Mouse (Mus musculus): ENCODE measurements around the gene Fcer1g. TPM values are rescaled to one million over a fixed set of nuclear protein-coding genes. Genes with fewer than 3 reads are reported as not detected.

Fcer1g gene
- polyA plus RNA-seq, 1 experiment: 40.7 TPM

- peaks cover 3% of the 10 kb centered on the region; the same call in 1 of the 2 replicates for H3K4me1 ChIP-seq (ENCODE audit: control insufficient read depth, insufficient read depth, low read length)
- H3K27ac ChIP-seq (ENCODE audit: insufficient read depth, low read length): peak overlapping the region; percentile 36; the same call in 1 of the 2 replicates
- H3K4me3 ChIP-seq (ENCODE audit: insufficient read depth, low read length): peak overlapping the region; percentile 33
- TF ChIP-seq CTCF (IDR thresholded peaks at IDR 0.05; ENCODE audit: extremely low read depth, insufficient read depth, low read length): no peak
- no peak for TF ChIP-seq POLR2A (IDR thresholded peaks at IDR 0.05; ENCODE audit: extremely low read depth, insufficient read depth, low read length)
Observed at GRCm38 (mm10) chr1:171193093-171193840, 40.9 kb downstream of the Fcer1g start.

- H3K4me3 ChIP-seq (ENCODE audit: insufficient read depth, low read length): no peak overlapping the region
- H3K4me1 ChIP-seq (ENCODE audit: control insufficient read depth, insufficient read depth, low read length): peaks cover 3% of the 10 kb centered on the region; the same call in 1 of the 2 replicates
- TF ChIP-seq POLR2A (IDR thresholded peaks at IDR 0.05; ENCODE audit: extremely low read depth, insufficient read depth, low read length) (no peak), CTCF (IDR thresholded peaks at IDR 0.05; ENCODE audit: extremely low read depth, insufficient read depth, low read length) (no peak)
- H3K27ac ChIP-seq (ENCODE audit: insufficient read depth, low read length): no peak overlapping the region
Observed at GRCm38 (mm10) chr1:171192283-171192682, 41.9 kb downstream of the Fcer1g start.

DNA sequence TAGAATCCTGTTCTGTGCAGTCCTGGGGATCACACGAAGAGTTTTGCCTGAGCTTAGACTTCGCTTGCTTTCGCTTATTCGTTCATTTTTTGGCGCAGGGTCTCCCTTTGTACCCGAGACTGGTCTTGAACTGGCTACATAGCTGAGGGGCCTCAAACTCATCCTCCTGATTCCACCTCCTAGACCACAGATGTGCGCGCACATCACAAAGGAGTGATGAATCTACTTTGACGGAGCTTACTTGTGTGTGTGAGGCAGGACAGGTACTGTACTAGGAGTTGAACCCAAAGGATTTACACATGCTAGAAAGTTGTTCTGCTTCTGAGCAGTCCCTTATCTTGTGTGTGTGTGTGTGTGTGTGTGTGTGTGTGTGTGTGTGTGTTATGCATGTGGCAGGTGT, 43.3 kb downstream of the Fcer1g start:
- Histone ChIP-seq H3K4me1 (ENCODE audit: control insufficient read depth, insufficient read depth, low read length) (peaks cover 3% of the 10 kb centered on the region; the same call in 1 of the 2 replicates), H3K4me3 (ENCODE audit: insufficient read depth, low read length) (no peak overlapping the region), H3K27ac (ENCODE audit: insufficient read depth, low read length) (no peak overlapping the region)
- TF ChIP-seq POLR2A (IDR thresholded peaks at IDR 0.05; ENCODE audit: extremely low read depth, insufficient read depth, low read length): no peak
- TF ChIP-seq CTCF (IDR thresholded peaks at IDR 0.05; ENCODE audit: extremely low read depth, insufficient read depth, low read length): no peak

DNA sequence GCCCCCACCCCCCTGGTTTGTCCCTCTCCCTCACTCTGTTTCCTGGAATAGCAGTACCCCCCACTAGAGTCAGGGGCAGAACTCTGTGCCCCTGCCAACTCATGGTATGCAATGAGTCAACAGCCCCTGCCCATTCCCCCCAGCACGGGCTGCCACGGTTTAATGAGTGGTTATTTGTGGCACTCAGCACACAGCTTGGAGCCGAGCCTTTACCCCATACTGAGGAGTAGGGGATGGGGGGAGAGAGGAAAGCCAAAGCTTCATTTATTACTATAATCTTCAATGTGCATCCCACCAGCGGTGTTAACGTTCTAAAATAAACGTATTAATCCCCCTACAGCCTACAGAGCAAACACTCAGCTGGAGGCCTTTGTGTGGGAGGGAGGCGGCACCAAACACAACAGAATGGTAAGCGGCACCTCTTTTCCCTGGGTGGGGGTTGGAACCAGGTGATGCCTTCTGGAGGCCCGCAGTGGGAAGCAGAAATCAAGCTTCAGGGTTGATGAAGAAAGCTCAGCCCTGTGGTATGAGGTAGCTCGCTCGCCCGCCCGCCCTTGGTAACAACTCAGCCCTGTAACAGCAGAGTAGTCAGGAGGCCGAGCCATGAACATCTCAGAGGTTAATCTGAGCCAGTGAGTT, 44.6 kb downstream of the Fcer1g start:
- Histone ChIP-seq H3K4me1 (ENCODE audit: control insufficient read depth, insufficient read depth, low read length) (peaks cover 3% of the 10 kb centered on the region; the same call in 1 of the 2 replicates), H3K27ac (ENCODE audit: insufficient read depth, low read length) (no peak overlapping the region), H3K4me3 (ENCODE audit: insufficient read depth, low read length) (no peak overlapping the region)
- no peak for TF ChIP-seq POLR2A (IDR thresholded peaks at IDR 0.05; ENCODE audit: extremely low read depth, insufficient read depth, low read length)
- TF ChIP-seq CTCF (IDR thresholded peaks at IDR 0.05; ENCODE audit: extremely low read depth, insufficient read depth, low read length): no peak

DNA sequence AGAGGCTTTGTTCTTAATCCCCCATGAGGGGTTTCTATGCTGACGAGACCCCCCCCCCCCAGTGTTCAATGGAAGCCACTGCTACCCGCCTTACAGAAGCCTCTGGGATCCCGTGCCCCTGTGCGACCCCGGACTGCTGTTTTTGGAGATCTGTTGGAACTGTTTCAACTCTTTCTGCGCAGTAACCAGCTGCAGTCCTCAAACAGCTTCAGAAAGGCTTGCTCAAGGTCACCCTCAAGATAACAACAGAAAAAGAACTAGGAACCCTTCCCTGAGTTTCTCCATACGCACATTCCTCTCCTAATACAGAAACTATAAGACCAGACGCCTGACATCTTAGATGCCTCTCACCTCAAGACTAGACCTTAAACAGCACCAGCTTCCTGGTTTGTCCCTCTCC, 45.1 kb downstream of the Fcer1g start:
- no peak overlapping the region for H3K4me3 ChIP-seq (ENCODE audit: insufficient read depth, low read length)
- TF ChIP-seq POLR2A (IDR thresholded peaks at IDR 0.05; ENCODE audit: extremely low read depth, insufficient read depth, low read length): no peak
- no peak for TF ChIP-seq CTCF (IDR thresholded peaks at IDR 0.05; ENCODE audit: extremely low read depth, insufficient read depth, low read length)
- peaks cover 3% of the 10 kb centered on the region; the same call in 1 of the 2 replicates for H3K4me1 ChIP-seq (ENCODE audit: control insufficient read depth, insufficient read depth, low read length)
- H3K27ac ChIP-seq (ENCODE audit: insufficient read depth, low read length): no peak overlapping the region

DNA sequence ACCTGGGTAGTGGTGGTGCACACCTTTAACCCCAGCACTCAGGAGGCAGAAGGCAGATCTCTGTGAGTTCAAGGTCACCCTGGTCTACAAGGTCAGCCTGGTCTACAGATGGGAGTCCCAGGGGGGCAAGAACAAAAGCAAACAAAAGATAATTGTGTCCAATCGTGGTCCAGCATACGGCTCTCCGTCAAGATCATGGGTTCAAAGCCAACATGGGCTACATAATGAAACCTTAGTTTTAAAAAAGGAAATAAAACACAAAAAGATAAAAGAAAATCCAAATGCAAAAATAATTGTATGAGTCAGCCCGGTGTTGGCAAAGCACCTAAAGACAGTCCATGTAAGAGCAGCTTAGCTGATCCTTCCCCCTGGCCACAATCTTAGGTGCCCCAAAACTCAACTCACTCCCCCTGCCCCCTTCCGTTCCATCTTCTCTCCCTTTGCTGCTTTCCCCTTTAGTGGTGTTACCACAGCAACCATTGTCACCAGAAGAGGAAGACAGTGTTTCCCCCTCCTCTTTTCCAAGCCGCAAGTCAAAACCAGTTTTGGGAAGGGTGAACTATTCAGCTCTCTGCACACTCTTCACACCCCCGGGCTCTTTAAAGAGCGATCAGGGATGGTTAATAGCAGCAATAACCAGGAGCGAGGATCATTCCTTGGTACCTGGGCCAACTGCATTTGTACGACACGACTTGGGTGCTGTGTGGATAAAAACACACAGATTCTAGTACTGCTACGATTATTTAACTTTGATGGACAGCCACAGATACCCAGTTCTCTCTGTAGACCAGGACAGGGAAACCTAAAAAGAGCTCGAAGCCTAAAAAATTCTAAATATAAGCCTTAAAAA, 46.1 kb downstream of the Fcer1g start:
- peaks cover 3% of the 10 kb centered on the region; the same call in 1 of the 2 replicates for H3K4me1 ChIP-seq (ENCODE audit: control insufficient read depth, insufficient read depth, low read length)
- no peak overlapping the region for H3K27ac ChIP-seq (ENCODE audit: insufficient read depth, low read length)
- H3K4me3 ChIP-seq (ENCODE audit: insufficient read depth, low read length): no peak overlapping the region
- TF ChIP-seq POLR2A (IDR thresholded peaks at IDR 0.05; ENCODE audit: extremely low read depth, insufficient read depth, low read length) (no peak), CTCF (IDR thresholded peaks at IDR 0.05; ENCODE audit: extremely low read depth, insufficient read depth, low read length) (no peak)

DNA sequence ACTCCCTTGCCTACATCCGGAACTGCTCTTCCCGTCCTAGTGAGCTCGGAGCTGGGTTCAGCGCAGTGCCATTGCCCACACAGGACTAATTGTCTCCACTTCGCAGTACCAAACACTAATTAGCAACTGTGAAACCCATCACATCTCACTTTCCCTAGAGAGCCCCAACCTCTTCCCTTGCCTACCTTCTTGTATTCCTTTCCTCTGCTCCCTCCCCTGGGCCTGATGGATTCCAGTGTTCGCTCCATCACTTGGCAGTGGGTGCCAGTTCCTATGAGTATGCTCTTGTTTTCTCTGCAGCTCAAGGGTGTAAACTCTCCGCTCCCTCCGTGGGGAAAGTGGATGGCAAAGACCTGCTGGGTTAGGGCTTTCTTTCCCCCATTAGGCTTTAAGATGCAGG, 48.5 kb downstream of the Fcer1g start:
- Histone ChIP-seq H3K27ac (ENCODE audit: insufficient read depth, low read length) (no peak overlapping the region), H3K4me1 (ENCODE audit: control insufficient read depth, insufficient read depth, low read length) (peaks cover 3% of the 10 kb centered on the region; the same call in 1 of the 2 replicates), H3K4me3 (ENCODE audit: insufficient read depth, low read length) (no peak overlapping the region)
- no peak for TF ChIP-seq CTCF (IDR thresholded peaks at IDR 0.05; ENCODE audit: extremely low read depth, insufficient read depth, low read length)
- no peak for TF ChIP-seq POLR2A (IDR thresholded peaks at IDR 0.05; ENCODE audit: extremely low read depth, insufficient read depth, low read length)

DNA sequence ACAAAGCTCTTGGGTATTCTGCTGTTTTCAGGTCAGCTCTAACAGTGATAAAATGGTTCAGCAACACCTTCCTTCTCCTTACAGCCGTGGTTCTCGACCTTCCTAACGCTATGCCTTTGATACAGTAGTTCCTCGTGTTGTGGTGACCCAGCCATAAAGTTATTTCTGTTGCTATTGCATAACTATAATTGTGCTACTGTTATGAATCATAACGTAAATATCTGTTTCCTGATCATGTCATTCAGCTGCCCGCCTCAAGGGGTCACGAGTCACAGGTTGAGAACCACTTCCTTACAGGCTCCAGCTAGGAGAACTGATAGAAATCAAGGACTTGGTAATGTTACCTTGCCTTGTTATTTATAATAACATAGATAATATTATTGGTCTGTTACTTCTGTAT, 49.9 kb downstream of the Fcer1g start:
- Histone ChIP-seq H3K27ac (ENCODE audit: insufficient read depth, low read length) (peak overlapping the region; percentile 77; the same call in 1 of the 2 replicates), H3K4me1 (ENCODE audit: control insufficient read depth, insufficient read depth, low read length) (peaks cover 1% of the 10 kb centered on the region; the same call in 1 of the 2 replicates), H3K4me3 (ENCODE audit: insufficient read depth, low read length) (no peak overlapping the region)
- TF ChIP-seq CTCF (IDR thresholded peaks at IDR 0.05; ENCODE audit: extremely low read depth, insufficient read depth, low read length): no peak
- no peak for TF ChIP-seq POLR2A (IDR thresholded peaks at IDR 0.05; ENCODE audit: extremely low read depth, insufficient read depth, low read length)

DNA sequence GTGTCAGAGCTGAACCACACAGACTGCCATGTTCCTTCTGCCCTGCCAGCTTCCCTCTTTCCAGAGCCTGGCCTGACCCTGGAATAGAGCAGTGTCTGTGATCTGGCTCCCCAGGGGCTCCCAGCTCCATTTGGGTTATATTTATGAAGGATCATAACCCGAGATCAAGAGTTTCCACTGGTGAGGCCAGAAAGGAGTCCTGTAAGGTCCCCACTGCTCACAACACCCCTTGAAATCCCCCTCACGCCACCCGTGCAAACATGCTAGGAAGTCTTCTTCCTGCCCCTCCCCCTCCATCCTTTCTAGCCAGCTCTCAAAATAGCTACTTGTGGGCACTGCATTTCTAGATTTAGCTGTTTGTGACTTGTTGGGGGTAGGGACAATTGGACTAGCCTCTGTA, 50.5 kb downstream of the Fcer1g start:
- Histone ChIP-seq H3K27ac (ENCODE audit: insufficient read depth, low read length) (0 out of 2 replicates have a peak overlapping the region, but pooled peaks have one; percentile 77), H3K4me3 (ENCODE audit: insufficient read depth, low read length) (no peak overlapping the region), H3K4me1 (ENCODE audit: control insufficient read depth, insufficient read depth, low read length) (no peaks in the 10 kb centered on the region)
- no peak for TF ChIP-seq CTCF (IDR thresholded peaks at IDR 0.05; ENCODE audit: extremely low read depth, insufficient read depth, low read length)
- no peak for TF ChIP-seq POLR2A (IDR thresholded peaks at IDR 0.05; ENCODE audit: extremely low read depth, insufficient read depth, low read length)

All from cortical plate, adult 2 months (tissue).